In genomic region chr8:104100724-104101123, GRCm38 (mm10) we compare ENCODE assay signal across 2 mouse cellular contexts. TPM values are rescaled to one million over a fixed set of nuclear protein-coding genes. Genes with fewer than 3 reads are reported as not detected.
"Had no signal": no experiment of that assay in that cellular context is flagged by ENCODE, and none has a peak within 500 bp of the region (broad histone marks: within the 10 kb centered on the region; RNA-seq: fewer than 3 reads in every experiment).

No protein-coding gene starts in this region.

RNA-seq across cellular contexts. Expression of gene Cdh5, which starts 0.7 kb away (rescaled TPM):
- total RNA-seq: monocyte, adult 5-6 weeks; neutrophil, adult 5-6 weeks had no signal
